In the genomic region with DNA sequence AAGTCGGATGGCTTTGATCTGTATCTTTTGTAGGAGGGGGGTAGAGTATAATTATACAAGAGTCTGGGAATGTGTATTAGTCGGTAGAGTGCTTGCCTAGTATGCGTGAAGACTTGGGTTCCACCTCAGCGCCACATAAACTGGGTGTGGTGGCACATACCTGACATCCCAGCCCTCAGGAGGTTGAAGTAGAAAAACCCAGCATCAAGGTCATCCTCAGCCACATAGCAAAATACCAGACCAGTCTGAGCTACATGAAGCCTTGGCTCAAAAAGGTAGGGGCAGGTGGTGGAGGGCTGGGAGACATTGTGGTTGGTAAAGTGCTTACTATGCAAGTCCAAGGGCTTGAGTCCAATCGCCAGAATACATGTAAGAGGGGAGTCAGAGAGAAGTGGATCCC, we compare ENCODE assay signal across 24 mouse cellular contexts. TPM values are rescaled to one million over a fixed set of nuclear protein-coding genes. Genes with fewer than 3 reads are reported as not detected.
A peak's percentile ranks its signal among the peaks of the same experiment; 100 is the strongest.
DNase-seq lines count a peak whose midpoint lies in the region; ATAC-seq lines count a peak whose summit lies in the region.
"Had no signal": no experiment of that assay in that cellular context is flagged by ENCODE, and none has a peak within 500 bp of the region (broad histone marks: within the 10 kb centered on the region; RNA-seq: fewer than 3 reads in every experiment).

No protein-coding gene starts in this region.

- no peak for ATAC-seq in kidney, embryonic 14.5 days (ENCODE audit: low FRiP score, low TSS enrichment)
- ATAC-seq in kidney, embryonic 16.5 days (ENCODE audit: low FRiP score, low TSS enrichment), result no peak
- ATAC-seq: forebrain, embryonic 15.5 days; hindbrain, postnatal 0 days had no signal

- peaks cover 2% of the 10 kb centered on the region; the same call in 1 of the 2 replicates for H3K9me3 ChIP-seq in kidney, embryonic 14.5 days (ENCODE audit: control insufficient read depth, low read length)
- no peaks in the 10 kb centered on the region for H3K9me3 ChIP-seq in kidney, embryonic 16.5 days (ENCODE audit: low read length)
- H3K9me3 ChIP-seq: embryonic facial prominence, embryonic 12.5 days; embryonic facial prominence, embryonic 15.5 days; forebrain, embryonic 15.5 days; heart, embryonic 10.5 days; heart, embryonic 13.5 days had no signal

- no peaks in the 10 kb centered on the region for H3K36me3 ChIP-seq in kidney, embryonic 14.5 days (ENCODE audit: control insufficient read depth, insufficient read depth, low read length)
- no peaks in the 10 kb centered on the region for H3K36me3 ChIP-seq in kidney, embryonic 16.5 days (ENCODE audit: insufficient read depth, low read length)
- H3K36me3 ChIP-seq: embryonic facial prominence, embryonic 12.5 days; embryonic facial prominence, embryonic 15.5 days; forebrain, embryonic 15.5 days; heart, embryonic 10.5 days; heart, embryonic 13.5 days had no signal

- H3K9ac ChIP-seq in kidney, embryonic 14.5 days (ENCODE audit: low read depth, low read length), result no peak overlapping the region
- H3K9ac ChIP-seq in kidney, embryonic 16.5 days (replicated peaks; ENCODE audit: low read length), result no peak overlapping the region
- H3K9ac ChIP-seq: embryonic facial prominence, embryonic 12.5 days; embryonic facial prominence, embryonic 15.5 days; forebrain, embryonic 15.5 days; heart, embryonic 13.5 days; hindbrain, embryonic 14.5 days had no signal

- no peaks in the 10 kb centered on the region for H3K27me3 ChIP-seq in kidney, embryonic 14.5 days (ENCODE audit: control insufficient read depth, insufficient read depth, low read length)
- no peaks in the 10 kb centered on the region for H3K27me3 ChIP-seq in kidney, embryonic 16.5 days (ENCODE audit: insufficient read depth, low read length)
- H3K27me3 ChIP-seq: embryonic facial prominence, embryonic 12.5 days; embryonic facial prominence, embryonic 15.5 days; forebrain, embryonic 15.5 days; heart, embryonic 13.5 days had no signal

- no peak overlapping the region for H3K4me3 ChIP-seq in kidney, embryonic 14.5 days (ENCODE audit: low read length)
- no peak overlapping the region for H3K4me3 ChIP-seq in kidney, embryonic 16.5 days (ENCODE audit: low read length)
- H3K4me3 ChIP-seq: embryonic facial prominence, embryonic 12.5 days; embryonic facial prominence, embryonic 15.5 days; forebrain, embryonic 15.5 days; heart, adult 2 months; heart, embryonic 10.5 days; heart, embryonic 13.5 days had no signal

- 72% methylated on average over 5 of the region's 5 CpGs for WGBS in kidney, embryonic 14.5 days
- 64% methylated on average over 5 of the region's 5 CpGs for WGBS in kidney, embryonic 16.5 days

- peaks cover 13% of the 10 kb centered on the region; the same call in 1 of the 2 replicates for H3K4me1 ChIP-seq in kidney, embryonic 14.5 days (ENCODE audit: control insufficient read depth, insufficient read depth, low read length)
- H3K4me1 ChIP-seq in kidney, embryonic 16.5 days (ENCODE audit: insufficient read depth, low read length), result peaks cover 32% of the 10 kb centered on the region

- no peak overlapping the region for H3K27ac ChIP-seq in kidney, embryonic 14.5 days (ENCODE audit: low read depth, low read length)
- 0 out of 2 replicates have a peak overlapping the region, but pooled peaks have one; percentile 2 for H3K27ac ChIP-seq in kidney, embryonic 16.5 days (ENCODE audit: low read length)
- H3K27ac ChIP-seq: embryonic facial prominence, embryonic 12.5 days; embryonic facial prominence, embryonic 15.5 days; forebrain, embryonic 15.5 days; heart, adult 2 months; heart, embryonic 13.5 days; hindbrain, embryonic 14.5 days; hindbrain, postnatal 0 days had no signal

- H3K4me2 ChIP-seq in kidney, embryonic 14.5 days (replicated peaks; ENCODE audit: low read depth, low read length), result no peak overlapping the region
- H3K4me2 ChIP-seq in kidney, embryonic 16.5 days (replicated peaks; ENCODE audit: low read depth, low read length), result no peak overlapping the region
- H3K4me2 ChIP-seq: embryonic facial prominence, embryonic 12.5 days; embryonic facial prominence, embryonic 15.5 days; forebrain, embryonic 15.5 days; heart, embryonic 13.5 days; hindbrain, embryonic 14.5 days had no signal

- DNase-seq in kidney, adult 11 months, result peak; percentile 51
- DNase-seq in kidney, postnatal 10 days, result no peak
- peak; percentile 67 for DNase-seq in R1 (ENCODE audit: low read depth, low spot score)
- DNase-seq in kidney, postnatal 14 days, result peak; percentile 33
- DNase-seq in cerebellum, adult 11-12 months, result no peak
- DNase-seq in ovary, postnatal 36 days (ENCODE audit: low spot score), result no peak
- DNase-seq: adrenal gland, postnatal 10 days; adrenal gland, postnatal 36 days; cerebellum, adult 2 months; cerebellum, adult 9-11 months; cerebellum, postnatal 25 days; gastrocnemius, postnatal 36 days; heart, adult 2 months; heart, postnatal 14 days; heart, postnatal 4 days had no signal

RNA-seq across cellular contexts. Expression of a gene that starts 12.8 kb away (rescaled TPM):
- 72.1 and 86.2 TPM in 2 replicates for polyA plus RNA-seq in kidney, embryonic 14.5 days (2014; fragmentation: Nextera tagmentation; extraction: Ambion mirVana)
- 98.3 and 108 TPM in 2 replicates for polyA plus RNA-seq in kidney, embryonic 16.5 days (2015; fragmentation: Nextera tagmentation; extraction: Ambion mirVana)

RNA-seq across cellular contexts. Expression of a gene that starts 14.2 kb away (rescaled TPM):
- 146 and 192 TPM in 2 replicates for polyA plus RNA-seq in kidney, embryonic 14.5 days (2014; fragmentation: Nextera tagmentation; extraction: Ambion mirVana)
- polyA plus RNA-seq in kidney, embryonic 16.5 days (2015; fragmentation: Nextera tagmentation; extraction: Ambion mirVana), result 205 and 210 TPM in 2 replicates

Comparison
In these comparisons a context has a peak if more than half of its experiments do, and no peak if none do; other contexts are left out.
1. DNase-seq: peak in kidney, adult 11 months (single experiment), R1 (single experiment) and kidney, postnatal 14 days (single experiment); none in kidney, postnatal 10 days (single experiment), cerebellum, adult 11-12 months (single experiment) and ovary, postnatal 36 days (single experiment).